Mouse (Mus musculus) limb, embryonic 13.5 days (tissue): ENCODE data around the gene B4galt1. TPM values are rescaled to one million over a fixed set of nuclear protein-coding genes. Genes with fewer than 3 reads are reported as not detected.

Source experiments
- microRNA-seq: library from miRNA; unstranded; fragments of <30 nt; microRNA quantifications from one replicate; pipeline ENCODE4, GENCODE M21; 2016
- polyA plus RNA-seq: library from polyadenylated mRNA; unstranded; fragments of >200 nt; fragmentation: Nextera tagmentation; extraction: Ambion mirVana; gene quantifications from 2 replicates; pipeline ENCODE4 v1.2.1, GENCODE M21; 2015

B4galt1 gene
- polyA plus RNA-seq, 1 experiment from 2014 or later: 41.2 TPM

Small RNA genes within 50 kb of the gene (microRNA-seq; reads per million reads assigned to microRNA genes)
- gene Gm24112: not detected
- not detected for gene Gm25931
- gene Mir5123: not detected

Other genes with a start within 250 kb of the B4galt1 start
- 35.2 and 36.2 TPM in 2 replicates for gene Aptx, start 150.8 kb downstream of the B4galt1 start, polyA plus RNA-seq
- 449 and 469 TPM in 2 replicates for gene Dnaja1, start 131.9 kb downstream of the B4galt1 start, polyA plus RNA-seq
- 160 TPM in 2 replicates for gene Smu1, start 96.1 kb downstream of the B4galt1 start, polyA plus RNA-seq
- gene Spink4, start 66.0 kb upstream of the B4galt1 start, polyA plus RNA-seq: not detected in 2 replicates
- 205 and 213 TPM in 2 replicates for gene Bag1, start 94.3 kb upstream of the B4galt1 start, polyA plus RNA-seq
- 111 and 112 TPM in 2 replicates for gene Chmp5, start 94.4 kb upstream of the B4galt1 start, polyA plus RNA-seq
- gene Nfx1, start 116.9 kb upstream of the B4galt1 start, polyA plus RNA-seq: 99.0 and 106 TPM in 2 replicates
- 0.06 and 0.15 TPM in 2 replicates for gene Aqp7, start 194.1 kb upstream of the B4galt1 start, polyA plus RNA-seq
- 6.7 and 7.7 TPM in 2 replicates for gene Aqp3, start 244.2 kb upstream of the B4galt1 start, polyA plus RNA-seq